Mouse (Mus musculus) heart, adult 2 months (tissue): ENCODE measurements around the gene Epb41l2. TPM values are rescaled to one million over a fixed set of nuclear protein-coding genes. Genes with fewer than 3 reads are reported as not detected.

ENCODE experiments used
- DNase-seq, 2 experiments: peaks; one replicate each; pipeline ENCODE4 v3.0.0; 2021
- H3K27ac ChIP-seq: fragments of 200-600 bp; 2 replicates; pipeline ENCODE4 v1.8.1; 2022
- H3K27me3 ChIP-seq: fragments of 200-500 bp; 2 replicates; pipeline ENCODE4 v1.6.1; 2012; ENCODE audit warnings: mild to moderate bottlenecking, low read length, inconsistent platforms, mixed read lengths; ENCODE audit not compliant: control insufficient read depth, insufficient read depth
- H3K36me3 ChIP-seq: fragments of 200-500 bp; 2 replicates; pipeline ENCODE4 v1.6.1; 2012; ENCODE audit warnings: low read length, inconsistent platforms; ENCODE audit not compliant: control insufficient read depth, insufficient read depth
- H3K4me1 ChIP-seq: fragments of 200-500 bp; 2 replicates; pipeline ENCODE4 v1.6.1; 2011; ENCODE audit warnings: low read length; ENCODE audit not compliant: control insufficient read depth, insufficient read depth
- H3K4me3 ChIP-seq: fragments of 200-600 bp; 2 replicates; pipeline ENCODE4 v1.8.1; 2022
- H3K79me2 ChIP-seq: fragments of 200-500 bp; replicated peaks from 2 replicates; pipeline ENCODE4 v1.6.1; 2012; ENCODE audit warnings: mild to moderate bottlenecking, inconsistent platforms, low read length, moderate library complexity, mixed read lengths; ENCODE audit not compliant: control insufficient read depth, insufficient read depth
- H3K9ac ChIP-seq: fragments of 200-500 bp; 2 replicates; pipeline ENCODE4 v1.6.1; 2012; ENCODE audit warnings: low read depth, mild to moderate bottlenecking, control low read depth, inconsistent platforms, low read length, mixed read lengths
- CTCF ChIP-seq: fragments of 200-600 bp; IDR thresholded peaks from 2 replicates; pipeline ENCODE4 v1.8.1; 2022; ENCODE audit warnings: antibody characterized with exemption, mild to moderate bottlenecking, moderate library complexity
- EP300 ChIP-seq: fragments of 200-500 bp; IDR thresholded peaks from 2 replicates; pipeline ENCODE4 v1.6.1; 2011; ENCODE audit warnings: low read depth, low read length, control low read depth; ENCODE audit not compliant: insufficient read depth
- POLR2A ChIP-seq: fragments of 200-500 bp; IDR thresholded peaks from 2 replicates; pipeline ENCODE4 v1.6.1; 2011; ENCODE audit warnings: mild to moderate bottlenecking, low read depth, low read length, control low read depth; ENCODE audit not compliant: insufficient read depth
- WGBS: fragments of 180-500 bp; shearing (Covaris S2); methylation state at CpG from one replicate; pipeline ENCODE4 v1.1.7; 2018; 5-methylcytosine and 5-hydroxymethylcytosine counted together
- intact Hi-C: fragments of 180-260 bp; cut with DNase I; formaldehyde crosslinking; loops from one replicate; pipeline ENCODE4 v1.15.1; 2025
- polyA plus RNA-seq: library from polyadenylated mRNA; depleted of rRNA; stranded (reverse); fragments of >200 nt; gene quantifications from 2 replicates; pipeline ENCODE4 v1.2.3, GENCODE M21; 2012
- total RNA-seq, 2 experiments: library from RNA; stranded (reverse); gene quantifications; 2 replicates each; pipeline ENCODE4 v1.2.3; 2021

Epb41l2 gene
- total and polyA plus RNA-seq, 3 experiments = 24.0 to 49.1 (median 40.5) TPM

- Histone ChIP-seq H3K9ac (no peak overlapping the region), H3K27ac (no peak overlapping the region), H3K27me3 (no peaks in the 10 kb centered on the region), H3K36me3 (peaks cover 2% of the 10 kb centered on the region; the same call in 1 of the 2 replicates), H3K4me3 (no peak overlapping the region), H3K4me1 (peaks cover 2% of the 10 kb centered on the region), H3K79me2 (no peaks in the 10 kb centered on the region)
- no peak for TF ChIP-seq POLR2A
- TF ChIP-seq CTCF = no peak
- DNase-seq = no peak
- intact Hi-C loops = no loop called here
- WGBS = 76% methylated on average over 3 of the region's 3 CpGs
Observed at GRCm38 (mm10) chr10:25462669-25463068, 103.1 kb downstream of the Epb41l2 start.

GRCm38 (mm10) chr10:25466493-25466892, 106.9 kb downstream of the Epb41l2 start:
- 39% methylated on average over 2 of the region's 2 CpGs for WGBS
- H3K79me2 ChIP-seq = no peaks in the 10 kb centered on the region
- H3K27ac ChIP-seq = no peak overlapping the region
- H3K9ac ChIP-seq = no peak overlapping the region; the same call in 1 of the 2 replicates
- intact Hi-C loops = no loop called here
- TF ChIP-seq CTCF (no peak), POLR2A (no peak), EP300 (no peak)
- H3K4me1 ChIP-seq = peaks cover 2% of the 10 kb centered on the region
- H3K4me3 ChIP-seq = no peak overlapping the region
- H3K27me3 ChIP-seq = no peaks in the 10 kb centered on the region
- DNase-seq = no peak
- peaks cover 2% of the 10 kb centered on the region; the same call in 1 of the 2 replicates for H3K36me3 ChIP-seq

- H3K27me3 ChIP-seq = no peaks in the 10 kb centered on the region
- no peak for DNase-seq
- no peak overlapping the region for H3K27ac ChIP-seq
- no peaks in the 10 kb centered on the region for H3K36me3 ChIP-seq
- H3K4me3 ChIP-seq = no peak overlapping the region
- no peaks in the 10 kb centered on the region for H3K4me1 ChIP-seq
- no peak overlapping the region for H3K9ac ChIP-seq
- TF ChIP-seq CTCF (no peak), EP300 (no peak), POLR2A (no peak)
- no peaks in the 10 kb centered on the region for H3K79me2 ChIP-seq
- 91% methylated on average over 2 of the region's 2 CpGs for WGBS
- intact Hi-C loops = no loop called here
Observed at GRCm38 (mm10) chr10:25471944-25472343, 112.3 kb downstream of the Epb41l2 start.

- Histone ChIP-seq H3K4me1 (peaks cover 2% of the 10 kb centered on the region; the same call in 1 of the 2 replicates), H3K79me2 (no peaks in the 10 kb centered on the region), H3K36me3 (no peaks in the 10 kb centered on the region; the same call in 1 of the 2 replicates), H3K27ac (no peak overlapping the region), H3K27me3 (no peaks in the 10 kb centered on the region), H3K4me3 (no peak overlapping the region), H3K9ac (no peak overlapping the region)
- TF ChIP-seq EP300 = no peak
- no peak for TF ChIP-seq CTCF
- TF ChIP-seq POLR2A = no peak
- intact Hi-C loops = no loop called here
- DNase-seq = no peak
- WGBS = 90% methylated on average over 3 of the region's 3 CpGs
Observed at GRCm38 (mm10) chr10:25479716-25480115, 120.1 kb downstream of the Epb41l2 start.

GRCm38 (mm10) chr10:25482791-25483190, 123.2 kb downstream of the Epb41l2 start:
- no peak for DNase-seq
- TF ChIP-seq EP300 (no peak), POLR2A (no peak), CTCF (no peak)
- H3K36me3 ChIP-seq = no peaks in the 10 kb centered on the region; the same call in 1 of the 2 replicates
- H3K4me3 ChIP-seq = no peak overlapping the region
- WGBS = 71% methylated on average over 5 of the region's 5 CpGs
- intact Hi-C loops = no loop called here
- no peaks in the 10 kb centered on the region for H3K27me3 ChIP-seq
- no peak overlapping the region for H3K27ac ChIP-seq
- H3K4me1 ChIP-seq = peaks cover 2% of the 10 kb centered on the region; the same call in 1 of the 2 replicates
- H3K9ac ChIP-seq = no peak overlapping the region
- H3K79me2 ChIP-seq = no peaks in the 10 kb centered on the region

GRCm38 (mm10) chr10:25488456-25488855, 128.9 kb downstream of the Epb41l2 start:
- Histone ChIP-seq H3K27ac (no peak overlapping the region), H3K9ac (no peak overlapping the region), H3K79me2 (0 out of 2 replicates have a peak, but pooled peaks cover 1% of the 10 kb centered on the region), H3K27me3 (no peaks in the 10 kb centered on the region), H3K4me3 (no peak overlapping the region), H3K4me1 (no peaks in the 10 kb centered on the region; the same call in 1 of the 2 replicates), H3K36me3 (no peaks in the 10 kb centered on the region; the same call in 1 of the 2 replicates)
- DNase-seq = peak; percentile 61 to 80
- TF ChIP-seq EP300 (peak; percentile 79), POLR2A (no peak), CTCF (peak; percentile 94)
- 0% methylated on average over 1 of the region's 1 CpGs for WGBS
- intact Hi-C loops = loop anchor here (1.0 to 2.0 kb wide), 2 partner anchors 128 to 220 kb away; no protein-coding TSS in a partner anchor
